Mouse (Mus musculus) neural tube, embryonic 13.5 days (tissue): ENCODE data around the gene Duox1. TPM values are rescaled to one million over a fixed set of nuclear protein-coding genes. Genes with fewer than 3 reads are reported as not detected.

Experiments
- ATAC-seq: fragments of 200-750 bp; cut with Nextera tagmentation; 2 replicates; pipeline ENCODE4 v1.8.0; 2017; ENCODE audit warnings: low read depth, mild to moderate bottlenecking, moderate TSS enrichment, moderate library complexity
- H3K27ac ChIP-seq: fragments of 300-500 bp; sonication (generic); replicated peaks from 2 replicates; pipeline ENCODE4 v1.5.1; 2015; ENCODE audit warnings: moderate library complexity, mild to moderate bottlenecking, inconsistent platforms
- H3K27me3 ChIP-seq: fragments of 300-500 bp; sonication (generic); 2 replicates; pipeline ENCODE4 v1.6.1; 2015; ENCODE audit warnings: mild to moderate bottlenecking, inconsistent platforms
- H3K36me3 ChIP-seq: fragments of 300-500 bp; sonication (generic); 2 replicates; pipeline ENCODE4 v1.6.1; 2015; ENCODE audit warnings: mild to moderate bottlenecking, inconsistent platforms
- H3K4me1 ChIP-seq: fragments of 300-500 bp; sonication (generic); replicated peaks from 2 replicates; pipeline ENCODE4 v1.6.1; 2015; ENCODE audit warnings: inconsistent platforms
- H3K4me2 ChIP-seq: fragments of 300-500 bp; sonication (generic); 2 replicates; pipeline ENCODE4 v1.6.1; 2015; ENCODE audit warnings: inconsistent platforms, mild to moderate bottlenecking, moderate library complexity
- H3K4me3 ChIP-seq: fragments of 300-500 bp; sonication (generic); 2 replicates; pipeline ENCODE4 v1.5.1; 2015; ENCODE audit warnings: mild to moderate bottlenecking, inconsistent platforms
- H3K9ac ChIP-seq: fragments of 300-500 bp; sonication (generic); 2 replicates; pipeline ENCODE4 v1.6.1; 2015; ENCODE audit warnings: moderate library complexity, mild to moderate bottlenecking, inconsistent platforms
- H3K9me3 ChIP-seq: fragments of 300-500 bp; sonication (generic); 2 replicates; pipeline ENCODE4 v1.6.1; 2016; ENCODE audit warnings: inconsistent platforms
- WGBS: fragments of 180-500 bp; shearing (Covaris S2); methylation state at CpG from one replicate; pipeline ENCODE4 v1.1.7; 2015; 5-methylcytosine and 5-hydroxymethylcytosine counted together
- polyA plus RNA-seq: library from polyadenylated mRNA; unstranded; fragments of >200 nt; fragmentation: Nextera tagmentation; extraction: Ambion mirVana; gene quantifications from 2 replicates; pipeline ENCODE4 v1.2.1, GENCODE M21; 2015

Duox1 gene
- 0.06 and 0.13 TPM in 2 replicates for polyA plus RNA-seq

GRCm38 (mm10) chr2:122315372-122315771, at the start of gene Duox1:
Gene Duox1 (plus strand): TSS chr2:122315672.
- Histone ChIP-seq H3K27me3 (peaks cover 55% of the 10 kb centered on the region), H3K4me3 (no peak within 1 kb of the TSS), H3K27ac (no peak within 1 kb of the TSS), H3K9me3 (no peaks in the 10 kb centered on the region), H3K36me3 (no peaks in the 10 kb centered on the region), H3K9ac (no peak within 1 kb of the TSS), H3K4me2 (no peak within 1 kb of the TSS), H3K4me1 (peaks cover 11% of the 10 kb centered on the region)
- WGBS: 84% methylated on average over 7 of the region's 7 CpGs
- no peak for ATAC-seq

DNA sequence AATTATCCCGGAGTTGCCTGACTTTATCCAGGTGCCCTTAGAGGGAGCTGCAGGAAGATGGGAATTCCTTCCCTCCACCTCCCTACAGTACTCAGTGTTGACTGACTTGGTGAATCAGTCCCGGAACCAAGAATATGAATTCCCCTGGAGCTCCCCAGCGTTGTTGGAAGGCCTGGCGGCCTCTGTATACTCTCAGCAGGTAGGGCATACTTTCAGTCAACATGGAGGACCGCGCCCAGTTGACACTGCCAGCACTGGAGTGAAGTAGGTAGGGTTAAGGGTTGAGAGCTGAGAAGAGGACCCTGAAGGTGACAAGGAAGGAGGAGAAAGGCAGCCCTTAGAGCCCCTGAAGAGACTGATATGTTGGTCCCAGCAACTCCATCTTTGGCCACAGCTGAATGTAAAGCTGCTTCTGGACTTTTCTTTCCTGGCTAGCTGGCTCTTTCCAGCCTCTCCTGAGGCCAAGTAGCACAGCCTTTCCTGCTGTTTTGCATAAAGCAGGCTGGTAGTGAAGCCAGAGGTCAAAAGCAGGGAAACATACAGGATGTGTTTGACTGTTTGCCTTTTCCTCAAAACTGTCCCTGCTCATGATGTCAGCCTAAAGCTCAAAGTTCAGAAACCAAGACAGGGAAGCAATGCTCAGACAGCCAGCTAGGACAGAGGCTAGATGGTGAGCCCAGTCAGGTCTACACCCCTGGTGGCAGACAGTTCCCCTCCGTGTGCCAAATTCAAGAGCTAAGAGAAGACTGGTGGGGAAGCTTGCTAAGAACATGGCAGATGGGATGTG, 48.9 kb upstream of the Duox1 start:
- Histone ChIP-seq H3K9me3 (no peaks in the 10 kb centered on the region), H3K36me3 (no peaks in the 10 kb centered on the region), H3K4me3 (no peak overlapping the region), H3K9ac (no peak overlapping the region), H3K27ac (no peak overlapping the region), H3K4me1 (peaks cover 9% of the 10 kb centered on the region), H3K4me2 (no peak overlapping the region), H3K27me3 (no peaks in the 10 kb centered on the region)
- 89% methylated on average over 7 of the region's 7 CpGs for WGBS
- no peak for ATAC-seq

DNA sequence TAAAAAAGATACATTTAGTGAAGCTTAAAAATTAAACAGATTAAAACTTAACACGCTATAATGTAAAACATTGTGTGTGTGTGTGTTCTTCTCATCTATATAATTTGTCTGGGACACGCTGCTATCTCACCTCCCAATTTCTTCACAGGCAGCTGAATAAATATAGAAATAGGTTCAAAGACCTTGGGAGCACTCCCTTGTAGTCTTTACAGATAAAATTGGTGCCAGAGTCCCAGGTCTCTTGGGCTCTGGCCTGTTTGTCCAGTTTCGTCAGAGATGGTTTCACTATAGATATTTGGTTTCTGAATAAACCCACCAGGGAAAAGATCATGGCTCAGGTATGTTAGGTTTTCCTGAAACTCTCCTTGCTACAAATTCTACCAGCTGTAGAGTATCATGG, 36.7 kb upstream of the Duox1 start:
- no peak for ATAC-seq
- no peak overlapping the region for H3K4me3 ChIP-seq
- 89% methylated on average over 3 of the region's 3 CpGs for WGBS

DNA sequence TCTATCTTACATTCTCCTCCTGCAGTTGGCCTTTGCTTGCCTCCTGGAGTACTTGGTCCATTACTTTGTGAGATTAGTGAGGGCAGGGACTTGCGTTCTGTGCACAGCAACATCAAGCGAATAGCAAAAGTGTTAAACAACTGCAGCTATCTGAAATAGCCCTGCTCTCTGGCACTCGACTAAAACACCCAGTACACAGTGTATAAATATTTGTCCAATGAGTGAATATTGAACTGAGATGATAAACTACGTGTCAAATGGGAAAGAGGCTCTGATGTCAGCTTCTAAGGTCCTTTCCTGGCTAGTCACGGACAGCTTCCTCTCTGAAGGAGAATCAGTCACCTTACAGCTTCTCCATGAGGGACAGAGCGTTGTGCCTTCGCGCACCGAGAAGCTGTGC, 31.4 kb upstream of the Duox1 start:
- H3K4me2 ChIP-seq: no peak overlapping the region
- no peaks in the 10 kb centered on the region for H3K27me3 ChIP-seq
- 88% methylated on average over 9 of the region's 9 CpGs for WGBS
- no peaks in the 10 kb centered on the region for H3K4me1 ChIP-seq
- H3K36me3 ChIP-seq: no peaks in the 10 kb centered on the region
- no peak for ATAC-seq
- H3K9me3 ChIP-seq: no peaks in the 10 kb centered on the region
- H3K27ac ChIP-seq: no peak overlapping the region
- no peak overlapping the region for H3K9ac ChIP-seq
- no peak overlapping the region for H3K4me3 ChIP-seq

More for the DNA sequence above, 36.7 kb upstream of the Duox1 start:
- Histone ChIP-seq H3K27me3 (no peaks in the 10 kb centered on the region), H3K27ac (no peak overlapping the region), H3K9me3 (no peaks in the 10 kb centered on the region), H3K4me2 (no peak overlapping the region), H3K9ac (no peak overlapping the region), H3K36me3 (no peaks in the 10 kb centered on the region), H3K4me1 (no peaks in the 10 kb centered on the region)

DNA sequence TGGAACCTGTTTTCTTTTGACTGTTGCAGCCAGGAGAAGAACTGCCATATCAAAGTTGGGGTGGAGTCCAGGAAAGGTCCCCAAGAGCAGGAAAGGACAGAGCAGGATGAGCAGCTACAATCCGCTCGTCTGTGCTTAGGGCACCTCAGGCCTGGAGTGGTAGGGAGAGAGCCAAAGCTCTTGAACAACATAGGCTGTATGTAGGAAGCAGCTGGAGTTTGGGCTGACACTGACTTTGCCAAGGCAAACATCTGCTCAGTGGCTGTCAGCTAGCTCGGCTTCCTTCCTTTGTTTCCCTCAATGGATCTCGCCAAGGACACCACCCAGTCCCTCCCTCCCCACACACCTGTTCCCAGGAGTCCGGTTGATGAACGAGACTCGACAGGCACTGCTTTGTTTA, 29.3 kb upstream of the Duox1 start:
- H3K4me1 ChIP-seq: no peaks in the 10 kb centered on the region
- H3K9me3 ChIP-seq: no peaks in the 10 kb centered on the region
- H3K9ac ChIP-seq: no peak overlapping the region
- H3K27me3 ChIP-seq: no peaks in the 10 kb centered on the region
- no peak overlapping the region for H3K4me2 ChIP-seq
- no peak overlapping the region for H3K4me3 ChIP-seq
- H3K27ac ChIP-seq: no peak overlapping the region
- WGBS: 70% methylated on average over 7 of the region's 7 CpGs
- no peaks in the 10 kb centered on the region for H3K36me3 ChIP-seq
- no peak for ATAC-seq

- H3K27me3 ChIP-seq: peaks cover 74% of the 10 kb centered on the region
Observed at GRCm38 (mm10) chr2:122294916-122295315, 20.6 kb upstream of the Duox1 start.

DNA sequence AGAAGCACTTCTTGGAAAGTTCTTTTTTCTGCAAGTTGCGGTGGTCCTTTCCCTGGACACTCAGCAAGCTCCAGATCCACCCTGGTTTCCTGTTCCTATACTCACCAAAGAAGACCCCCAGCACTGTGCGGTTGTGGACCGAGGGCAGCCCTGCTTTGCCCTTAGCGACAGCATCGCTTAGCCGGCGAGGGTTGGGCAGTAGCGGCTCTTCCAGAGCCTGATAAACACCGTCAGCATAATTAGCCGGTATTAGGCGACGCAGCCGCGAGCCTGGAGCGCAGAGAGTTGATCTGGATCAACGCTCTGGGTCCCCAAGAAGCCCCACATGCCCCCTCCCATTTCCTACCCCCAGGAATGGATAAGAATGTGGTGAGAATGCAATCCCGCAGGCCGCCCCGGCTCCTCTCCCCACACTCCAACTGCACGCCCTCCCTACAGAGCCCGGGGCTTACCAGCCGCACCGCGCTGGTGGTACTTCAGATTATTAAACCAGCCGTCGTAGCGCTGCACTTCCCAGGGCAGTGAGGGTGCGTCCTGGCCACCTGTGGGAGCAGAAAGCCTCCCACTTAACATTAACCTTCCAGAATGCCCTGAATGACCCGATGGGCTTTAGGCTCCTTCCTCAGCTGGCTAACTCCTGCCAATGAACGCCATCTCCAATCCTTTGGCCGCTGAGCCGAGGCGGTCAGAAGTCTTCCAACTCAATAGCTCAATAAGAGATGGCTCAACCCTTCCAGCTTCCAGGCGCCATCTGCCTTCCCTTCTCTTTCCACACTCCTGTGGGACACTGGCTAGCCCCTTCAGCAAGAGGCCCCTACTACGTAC, 18.0 kb upstream of the Duox1 start:
- Histone ChIP-seq H3K36me3 (no peaks in the 10 kb centered on the region), H3K27ac (no peak overlapping the region), H3K4me2 (peak overlapping the region; percentile 39), H3K4me3 (peak overlapping the region; percentile 20), H3K4me1 (peaks cover 40% of the 10 kb centered on the region), H3K27me3 (peaks cover 100% of the 10 kb centered on the region), H3K9me3 (no peaks in the 10 kb centered on the region), H3K9ac (peak overlapping the region; percentile 26; the same call in 1 of the 2 replicates)
- 1% methylated on average over 35 of the region's 35 CpGs for WGBS
- ATAC-seq: no peak

More at GRCm38 (mm10) chr2:122294916-122295315, 20.6 kb upstream of the Duox1 start:
- H3K9me3 ChIP-seq: no peaks in the 10 kb centered on the region
- ATAC-seq: no peak
- 5% methylated on average over 7 of the region's 7 CpGs for WGBS
- H3K27ac ChIP-seq: no peak overlapping the region
- no peaks in the 10 kb centered on the region for H3K36me3 ChIP-seq
- no peak overlapping the region for H3K4me2 ChIP-seq
- no peak overlapping the region for H3K4me3 ChIP-seq
- H3K4me1 ChIP-seq: peaks cover 23% of the 10 kb centered on the region
- no peak overlapping the region for H3K9ac ChIP-seq

GRCm38 (mm10) chr2:122298096-122298499, 17.4 kb upstream of the Duox1 start, which contains the start of gene Duox2:
Gene Duox2 (minus strand): TSS chr2:122298449.
- Histone ChIP-seq H3K27ac (no peak within 1 kb of the TSS), H3K9ac (peak within 1 kb of the TSS; percentile 26), H3K4me3 (peak within 1 kb of the TSS; percentile 20), H3K4me1 (peaks cover 40% of the 10 kb centered on the region), H3K27me3 (peaks cover 99% of the 10 kb centered on the region), H3K36me3 (no peaks in the 10 kb centered on the region), H3K9me3 (no peaks in the 10 kb centered on the region), H3K4me2 (peak within 1 kb of the TSS; percentile 49)
- WGBS: 4% methylated on average over 13 of the region's 13 CpGs
- no peak for ATAC-seq

DNA sequence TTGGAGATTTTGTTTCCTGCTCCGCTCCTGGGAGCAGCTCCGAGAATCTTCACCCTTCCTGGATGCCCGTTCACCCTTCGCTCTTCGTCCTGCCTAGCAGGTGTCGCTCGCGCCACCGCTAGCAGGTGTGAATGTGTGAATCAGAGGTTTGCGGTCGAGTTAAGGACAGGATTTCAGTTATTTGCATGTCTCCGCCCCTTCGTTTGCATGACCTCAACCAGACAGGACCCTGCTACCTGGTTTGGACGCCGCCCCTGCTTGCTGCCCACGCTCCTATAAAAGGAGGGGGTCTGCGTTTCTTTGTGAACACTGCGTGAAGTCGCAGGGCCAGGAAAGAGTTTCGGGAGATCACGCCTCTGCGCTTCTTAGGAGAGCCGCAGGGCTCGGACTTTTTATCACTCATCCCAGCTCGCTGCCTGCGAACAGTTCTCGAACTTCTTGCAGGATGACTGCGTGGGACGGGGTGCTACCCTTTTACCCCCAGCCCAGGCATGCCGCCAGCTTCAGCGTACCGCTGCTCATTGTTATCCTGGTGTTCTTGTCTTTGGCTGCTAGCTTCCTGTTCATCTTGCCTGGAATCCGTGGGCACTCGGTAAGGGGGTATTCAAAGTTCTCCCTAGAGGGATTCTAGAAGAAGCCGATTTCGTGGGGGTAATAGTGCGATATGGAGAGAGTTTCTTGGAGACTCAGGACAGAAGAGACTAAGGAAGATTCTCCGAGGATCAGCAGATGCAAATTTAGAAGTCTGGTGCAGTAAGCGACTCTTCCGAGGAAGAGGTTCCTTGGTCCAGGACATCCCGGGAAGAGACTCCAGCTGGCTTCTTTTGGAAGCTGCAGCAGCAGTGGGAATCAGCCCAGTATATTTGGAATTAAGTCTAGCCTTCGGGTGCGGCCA, 16.6 kb upstream of the Duox1 start, which contains the start of gene Duoxa2:
Duoxa2 (plus strand) TSS at position 305 of the 895 bp plus-strand sequence.
- H3K36me3 ChIP-seq: no peaks in the 10 kb centered on the region
- H3K9me3 ChIP-seq: no peaks in the 10 kb centered on the region
- WGBS: under 1% methylated on average over 43 of the region's 43 CpGs
- ATAC-seq: no peak
- H3K4me1 ChIP-seq: peaks cover 40% of the 10 kb centered on the region
- H3K4me3 ChIP-seq: peak within 1 kb of the TSS; percentile 20
- peak within 1 kb of the TSS; percentile 49 for H3K4me2 ChIP-seq
- no peak within 1 kb of the TSS for H3K27ac ChIP-seq
- peak within 1 kb of the TSS; percentile 2; the same call in 1 of the 2 replicates for H3K9ac ChIP-seq
- peaks cover 99% of the 10 kb centered on the region for H3K27me3 ChIP-seq

DNA sequence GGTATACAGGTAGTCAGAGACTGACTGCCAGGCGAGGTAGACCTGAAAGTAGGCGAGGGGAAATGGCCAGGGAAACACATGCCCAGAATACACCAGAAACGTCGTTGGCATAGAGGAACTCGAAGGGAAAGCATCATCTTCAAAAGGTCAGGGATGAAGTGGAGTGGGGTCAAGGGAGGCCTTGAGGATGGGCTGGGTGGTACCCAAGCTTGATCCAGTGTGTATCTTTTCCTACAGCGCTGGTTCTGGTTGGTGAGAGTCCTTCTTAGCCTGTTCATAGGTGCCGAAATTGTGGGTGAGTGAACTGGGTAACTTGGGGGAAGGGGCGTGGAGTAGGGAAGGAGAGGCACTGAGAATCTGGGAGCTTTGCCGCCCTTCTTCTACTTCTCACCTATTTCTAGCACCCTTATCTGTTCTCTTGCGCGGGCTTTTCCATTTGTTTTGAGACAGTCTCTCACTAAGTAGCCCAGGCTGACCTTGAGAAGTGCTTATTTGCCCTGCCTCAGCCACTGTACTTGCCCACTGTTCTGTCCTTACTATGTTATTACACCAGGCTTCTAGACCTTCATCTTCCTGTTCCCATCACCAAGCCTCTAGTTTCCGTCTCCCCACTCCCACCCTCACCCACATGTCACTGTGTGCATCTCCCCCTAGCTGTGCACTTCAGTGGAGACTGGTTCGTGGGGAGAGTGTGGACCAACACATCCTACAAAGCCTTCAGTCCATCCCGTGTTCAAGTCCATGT, 15.4 kb upstream of the Duox1 start:
- H3K4me2 ChIP-seq: no peak overlapping the region
- WGBS: 9% methylated on average over 14 of the region's 14 CpGs
- no peak for ATAC-seq

GRCm38 (mm10) chr2:122300656-122301020, 14.8 kb upstream of the Duox1 start:
- Histone ChIP-seq H3K4me2 (peak overlapping the region; percentile 77), H3K9ac (no peak overlapping the region), H3K36me3 (no peaks in the 10 kb centered on the region), H3K9me3 (no peaks in the 10 kb centered on the region), H3K27ac (no peak overlapping the region), H3K4me1 (peaks cover 40% of the 10 kb centered on the region), H3K4me3 (peak overlapping the region; percentile 44; the same call in 1 of the 2 replicates), H3K27me3 (peaks cover 99% of the 10 kb centered on the region)
- ATAC-seq: no peak
- WGBS: 4% methylated on average over 14 of the region's 14 CpGs

More for the DNA sequence above, 15.4 kb upstream of the Duox1 start:
- Histone ChIP-seq H3K9ac (no peak overlapping the region), H3K27me3 (peaks cover 99% of the 10 kb centered on the region), H3K4me1 (peaks cover 40% of the 10 kb centered on the region), H3K9me3 (no peaks in the 10 kb centered on the region), H3K36me3 (no peaks in the 10 kb centered on the region), H3K27ac (no peak overlapping the region), H3K4me3 (no peak overlapping the region)
